Mouse (Mus musculus): Measurements from ENCODE around the gene Lat. TPM values are rescaled to one million over a fixed set of nuclear protein-coding genes. Genes with fewer than 3 reads are reported as not detected.
A peak's percentile ranks its signal among the peaks of the same experiment; 100 is the strongest.

Gene Lat
- polyA plus RNA-seq, 1 experiment = 0.57 TPM

GRCm38 (mm10) chr7:126363038-126363437, 6.3 kb downstream of the Lat start:
- TF ChIP-seq CTCF (IDR thresholded peaks at IDR 0.05; ENCODE audit: control insufficient read depth, insufficient read depth, insufficient replicate concordance, low read depth, low read length) (no peak), POLR2A (IDR thresholded peaks at IDR 0.05; ENCODE audit: control insufficient read depth, low read depth, low read length) (no peak)
- Histone ChIP-seq H3K4me1 (ENCODE audit: control insufficient read depth, insufficient read depth, low read length) (peaks cover 5% of the 10 kb centered on the region), H3K27me3 (ENCODE audit: control insufficient read depth, insufficient read depth, low read length) (no peaks in the 10 kb centered on the region), H3K27ac (ENCODE audit: control insufficient read depth, insufficient read depth, low read depth, low read length) (no peak overlapping the region), H3K36me3 (ENCODE audit: control insufficient read depth, insufficient read depth, low read length) (no peaks in the 10 kb centered on the region), H3K4me3 (ENCODE audit: control insufficient read depth, low read depth, low read length) (no peak overlapping the region)

DNA sequence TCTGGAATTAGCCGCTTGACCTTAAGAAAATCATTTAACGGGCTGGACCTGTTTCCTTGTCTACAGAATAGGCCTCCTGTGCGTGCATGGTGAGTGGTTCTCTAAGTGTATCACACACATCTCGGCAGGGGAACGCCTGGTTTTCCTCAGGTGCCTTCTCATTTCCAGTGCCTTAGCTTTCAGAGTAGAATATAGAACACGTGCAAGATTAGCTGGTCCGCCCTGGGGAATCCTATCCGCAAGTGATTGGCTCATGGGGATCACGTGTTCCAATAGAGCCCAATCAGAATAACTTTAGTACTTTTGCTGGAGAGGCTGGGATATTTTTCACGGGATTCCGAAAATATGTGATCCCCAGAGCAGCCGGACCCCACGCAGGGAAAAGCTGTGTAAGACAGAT, 10.3 kb downstream of the Lat start:
- no peaks in the 10 kb centered on the region for H3K36me3 ChIP-seq (ENCODE audit: control insufficient read depth, insufficient read depth, low read length)
- no peak overlapping the region for H3K27ac ChIP-seq (ENCODE audit: control insufficient read depth, insufficient read depth, low read depth, low read length)
- H3K4me1 ChIP-seq (ENCODE audit: control insufficient read depth, insufficient read depth, low read length) = peaks cover 5% of the 10 kb centered on the region
- TF ChIP-seq CTCF (IDR thresholded peaks at IDR 0.05; ENCODE audit: control insufficient read depth, insufficient read depth, insufficient replicate concordance, low read depth, low read length) (no peak), POLR2A (IDR thresholded peaks at IDR 0.05; ENCODE audit: control insufficient read depth, low read depth, low read length) (no peak)
- H3K4me3 ChIP-seq (ENCODE audit: control insufficient read depth, low read depth, low read length) = peak overlapping the region; percentile 35
- no peaks in the 10 kb centered on the region for H3K27me3 ChIP-seq (ENCODE audit: control insufficient read depth, insufficient read depth, low read length)

GRCm38 (mm10) chr7:126358413-126358812, 11.0 kb downstream of the Lat start:
- Histone ChIP-seq H3K4me1 (ENCODE audit: control insufficient read depth, insufficient read depth, low read length) (peaks cover 5% of the 10 kb centered on the region), H3K27me3 (ENCODE audit: control insufficient read depth, insufficient read depth, low read length) (no peaks in the 10 kb centered on the region), H3K27ac (ENCODE audit: control insufficient read depth, insufficient read depth, low read depth, low read length) (no peak overlapping the region), H3K36me3 (ENCODE audit: control insufficient read depth, insufficient read depth, low read length) (no peaks in the 10 kb centered on the region), H3K4me3 (ENCODE audit: control insufficient read depth, low read depth, low read length) (no peak overlapping the region)
- TF ChIP-seq POLR2A (IDR thresholded peaks at IDR 0.05; ENCODE audit: control insufficient read depth, low read depth, low read length) = no peak
- TF ChIP-seq CTCF (IDR thresholded peaks at IDR 0.05; ENCODE audit: control insufficient read depth, insufficient read depth, insufficient replicate concordance, low read depth, low read length) = no peak

GRCm38 (mm10) chr7:126357838-126358237, 11.5 kb downstream of the Lat start:
- H3K4me1 ChIP-seq (ENCODE audit: control insufficient read depth, insufficient read depth, low read length) = peaks cover 5% of the 10 kb centered on the region
- no peak overlapping the region for H3K4me3 ChIP-seq (ENCODE audit: control insufficient read depth, low read depth, low read length)
- no peak overlapping the region for H3K27ac ChIP-seq (ENCODE audit: control insufficient read depth, insufficient read depth, low read depth, low read length)
- H3K27me3 ChIP-seq (ENCODE audit: control insufficient read depth, insufficient read depth, low read length) = no peaks in the 10 kb centered on the region
- no peaks in the 10 kb centered on the region for H3K36me3 ChIP-seq (ENCODE audit: control insufficient read depth, insufficient read depth, low read length)
- no peak for TF ChIP-seq POLR2A (IDR thresholded peaks at IDR 0.05; ENCODE audit: control insufficient read depth, low read depth, low read length)
- TF ChIP-seq CTCF (IDR thresholded peaks at IDR 0.05; ENCODE audit: control insufficient read depth, insufficient read depth, insufficient replicate concordance, low read depth, low read length) = no peak

GRCm38 (mm10) chr7:126356793-126357591, 12.4 kb downstream of the Lat start:
- H3K4me1 ChIP-seq (ENCODE audit: control insufficient read depth, insufficient read depth, low read length) = peaks cover 5% of the 10 kb centered on the region
- no peaks in the 10 kb centered on the region for H3K36me3 ChIP-seq (ENCODE audit: control insufficient read depth, insufficient read depth, low read length)
- no peak for TF ChIP-seq POLR2A (IDR thresholded peaks at IDR 0.05; ENCODE audit: control insufficient read depth, low read depth, low read length)
- no peak for TF ChIP-seq CTCF (IDR thresholded peaks at IDR 0.05; ENCODE audit: control insufficient read depth, insufficient read depth, insufficient replicate concordance, low read depth, low read length)
- H3K27ac ChIP-seq (ENCODE audit: control insufficient read depth, insufficient read depth, low read depth, low read length) = no peak overlapping the region
- no peaks in the 10 kb centered on the region for H3K27me3 ChIP-seq (ENCODE audit: control insufficient read depth, insufficient read depth, low read length)
- no peak overlapping the region; the same call in 1 of the 2 replicates for H3K4me3 ChIP-seq (ENCODE audit: control insufficient read depth, low read depth, low read length)

DNA sequence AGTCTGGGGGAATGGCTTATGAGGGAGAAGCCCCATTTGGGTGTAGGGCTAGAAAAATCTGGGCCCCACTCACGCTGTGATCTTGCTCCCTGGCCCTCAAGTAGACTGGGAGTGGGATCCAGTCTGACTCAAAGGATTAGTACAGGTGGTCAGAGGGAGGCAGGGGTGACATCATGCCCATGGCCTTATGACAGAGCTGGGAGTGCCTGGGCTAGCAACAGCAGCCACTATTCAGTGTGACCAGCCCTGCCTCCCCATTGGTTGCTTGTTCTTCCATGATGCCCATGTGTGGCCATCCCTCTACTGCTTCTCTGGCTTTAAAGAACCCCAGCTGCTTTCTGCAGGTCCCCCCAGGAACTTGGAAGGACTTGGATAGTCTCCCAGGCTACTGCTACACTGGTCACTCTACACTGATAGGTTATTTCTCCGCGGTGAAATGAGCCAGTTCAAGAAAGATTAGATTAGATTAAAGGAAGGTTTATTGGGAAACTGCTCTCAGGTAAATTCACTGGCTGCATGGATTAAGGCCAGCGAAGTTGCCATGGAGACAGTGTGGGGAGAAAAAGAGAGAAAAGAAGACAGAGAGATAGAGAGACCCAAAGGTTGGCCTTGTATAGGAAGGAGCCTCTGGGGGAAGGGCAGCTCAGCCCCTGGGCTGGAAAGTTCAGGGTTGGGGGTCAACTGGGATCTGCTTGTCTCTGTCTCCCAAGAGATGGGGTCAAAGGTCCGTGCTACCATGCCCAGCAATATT, 13.3 kb downstream of the Lat start:
- H3K27ac ChIP-seq (ENCODE audit: control insufficient read depth, insufficient read depth, low read depth, low read length) = no peak overlapping the region
- H3K27me3 ChIP-seq (ENCODE audit: control insufficient read depth, insufficient read depth, low read length) = no peaks in the 10 kb centered on the region
- peaks cover 9% of the 10 kb centered on the region for H3K4me1 ChIP-seq (ENCODE audit: control insufficient read depth, insufficient read depth, low read length)
- TF ChIP-seq CTCF (IDR thresholded peaks at IDR 0.05; ENCODE audit: control insufficient read depth, insufficient read depth, insufficient replicate concordance, low read depth, low read length) (no peak), POLR2A (IDR thresholded peaks at IDR 0.05; ENCODE audit: control insufficient read depth, low read depth, low read length) (peak; percentile 53; the same call in 1 of the 2 replicates)
- H3K36me3 ChIP-seq (ENCODE audit: control insufficient read depth, insufficient read depth, low read length) = no peaks in the 10 kb centered on the region
- peak overlapping the region; percentile 69 for H3K4me3 ChIP-seq (ENCODE audit: control insufficient read depth, low read depth, low read length)
